Mouse (Mus musculus) hematopoietic stem cell, adult 5-6 weeks (primary cell): ENCODE measurements around the gene B3gnt7. TPM values are rescaled to one million over a fixed set of nuclear protein-coding genes. Genes with fewer than 3 reads are reported as not detected.
"Not testable (repeated sequence)": the region's sequence is repeated elsewhere in the genome, so short reads cannot be mapped to it uniquely, and the experiment has no call there.

Experiments
- ATAC-seq, 2 experiments: fragments of 125-278 bp in 1 of 2; replicated peaks in 1 of 2; 2 replicates each; pipeline ENCODE4 v1.8.0; 2016 to 2017; ENCODE audit warnings: inconsistent platforms in 2 of 2, mild to moderate bottlenecking in 2 of 2, moderate number of reproducible peaks in 2 of 2, low read depth in 1 of 2, moderate TSS enrichment in 1 of 2; ENCODE audit not compliant: low FRiP score in 2 of 2, poor library complexity in 2 of 2, severe bottlenecking in 2 of 2, insufficient read depth in 1 of 2, low TSS enrichment in 1 of 2
- total RNA-seq: library from RNA; stranded (forward); fragments of 172-1452, 232-1000 nt; gene quantifications from 2 replicates; pipeline ENCODE4 v1.2.3, GENCODE M21; 2017

The B3gnt7 gene
- total RNA-seq, 1 experiment from 2014 or later: 1.3 TPM

DNA sequence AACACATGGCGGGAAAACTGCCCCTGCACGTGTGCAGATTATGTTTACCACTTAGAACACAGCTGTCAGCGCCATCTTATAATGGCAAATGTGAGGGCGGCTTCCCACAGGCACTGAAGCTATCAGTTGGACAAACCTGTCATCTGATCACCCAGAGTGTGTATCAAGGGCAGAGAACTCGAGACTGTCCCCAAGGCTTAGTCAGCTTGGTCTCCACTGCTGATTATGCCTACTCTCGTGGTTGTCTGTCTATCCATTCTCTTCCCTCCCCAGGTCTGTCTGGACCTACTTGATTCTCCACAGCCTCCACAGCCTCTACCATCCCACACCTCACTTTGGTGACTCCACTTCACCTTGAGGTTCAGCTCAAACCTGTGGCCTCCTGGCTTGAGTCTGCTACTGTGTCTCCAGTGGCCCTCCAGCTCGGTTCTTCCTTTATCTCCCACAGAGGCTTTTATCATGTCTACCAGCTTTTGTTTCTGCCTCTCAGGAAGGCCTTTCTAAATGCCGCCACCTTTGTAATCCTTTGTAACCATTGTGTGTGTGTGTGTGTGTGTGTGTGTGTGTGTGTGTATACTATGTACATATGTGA lies 18.3 kb downstream of the B3gnt7 start:
- ATAC-seq: no peak

DNA sequence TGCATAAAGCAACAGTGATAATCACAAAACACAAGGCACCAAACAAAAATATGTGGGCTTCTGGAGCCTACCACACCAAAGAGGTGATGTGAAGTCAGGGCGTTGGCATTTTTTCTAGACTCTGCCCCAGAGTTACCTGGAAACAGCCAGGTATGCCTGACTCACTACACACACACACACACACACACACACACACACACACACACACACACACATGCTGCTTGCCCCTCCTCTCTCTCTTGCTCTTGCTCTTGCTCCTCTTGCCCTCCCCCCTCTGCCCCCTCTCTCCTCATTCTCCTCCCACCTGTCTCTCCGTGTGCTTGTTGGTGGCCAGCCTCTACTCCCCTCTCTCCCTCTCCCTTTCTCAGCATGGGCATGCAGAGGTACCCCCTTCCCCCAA lies 33.7 kb downstream of the B3gnt7 start:
- no peak for ATAC-seq

- peak; percentile 65 to 80 for ATAC-seq
These were observed 36.7 kb downstream of the B3gnt7 start for GRCm38 (mm10) chr1:86339156-86339812.

DNA sequence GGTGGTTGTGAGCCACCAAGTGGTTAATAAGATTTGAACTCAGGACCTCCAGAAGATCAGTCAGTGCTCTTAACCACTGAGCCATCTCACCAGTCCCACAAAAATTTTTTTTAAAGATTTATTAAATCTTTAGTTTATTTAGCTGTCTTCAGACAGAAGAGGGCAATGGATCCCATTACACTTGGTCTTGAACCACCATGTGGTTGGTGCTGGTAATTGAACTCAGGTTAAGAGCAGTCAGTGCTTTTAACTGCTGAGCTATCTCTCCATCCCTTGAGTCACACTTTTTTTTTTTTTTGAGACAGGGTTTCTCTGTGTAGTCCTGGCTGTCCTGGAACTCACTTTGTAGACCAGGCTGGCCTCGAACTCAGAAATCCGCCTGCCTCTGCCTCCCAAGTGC lies 38.5 kb downstream of the B3gnt7 start:
- ATAC-seq: not testable (repeated sequence)

- no peak for ATAC-seq
These were observed 39.7 kb downstream of the B3gnt7 start for GRCm38 (mm10) chr1:86342371-86342770.

DNA sequence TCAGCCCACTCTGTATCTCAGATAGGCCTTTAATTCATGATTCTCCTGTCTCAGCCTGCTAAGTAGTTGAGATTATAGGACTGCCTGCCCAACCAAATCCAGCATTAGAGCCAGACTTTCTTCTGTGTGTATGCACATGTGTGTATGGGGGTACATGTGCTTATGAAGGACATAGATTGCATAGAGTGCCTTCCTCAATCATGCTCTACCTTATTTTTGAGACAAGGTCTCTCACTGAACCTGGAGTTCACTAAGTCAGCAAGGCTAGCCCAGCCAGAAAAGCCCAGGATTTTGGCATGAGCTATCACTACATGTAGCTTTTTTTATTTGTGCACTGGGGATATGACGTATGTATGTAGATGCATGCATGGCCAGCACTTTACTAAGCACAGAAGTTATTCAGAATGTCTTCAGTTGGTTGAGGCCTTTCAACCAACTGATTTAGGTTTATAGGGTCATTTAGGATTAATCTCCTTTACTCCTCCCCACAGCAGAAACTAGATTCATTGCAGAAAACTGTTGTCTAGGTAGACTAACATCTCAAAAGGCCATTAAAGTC lies 40.5 kb downstream of the B3gnt7 start:
- no peak for ATAC-seq

- ATAC-seq: peak in 1 of 2 experiments; percentile 54; a peak in 1 of 4 replicates
These were observed 41.6 kb downstream of the B3gnt7 start for GRCm38 (mm10) chr1:86343969-86344861.

DNA sequence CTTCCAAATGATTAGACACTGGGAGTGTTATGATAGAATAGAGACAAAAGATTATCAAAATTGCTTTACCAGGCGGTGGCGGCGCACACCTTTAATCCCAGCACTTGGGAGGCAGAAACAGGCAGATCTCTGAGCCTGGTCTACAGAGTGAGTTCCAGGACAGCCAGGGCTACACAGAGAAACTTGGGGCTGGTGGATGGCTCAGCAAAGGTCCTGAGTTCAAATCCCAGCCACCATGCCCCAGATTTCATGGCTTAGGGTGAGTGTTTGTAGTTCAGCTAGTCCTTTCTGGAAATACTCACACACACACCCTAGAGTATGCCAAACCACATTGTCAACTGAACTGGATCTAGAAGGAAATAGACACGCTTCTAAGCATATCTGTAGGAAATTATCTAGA lies 42.4 kb downstream of the B3gnt7 start:
- ATAC-seq: no peak

GRCm38 (mm10) chr1:86345956-86346355 lies 43.3 kb downstream of the B3gnt7 start:
- ATAC-seq: no peak

- ATAC-seq: no peak
These were observed 44.5 kb downstream of the B3gnt7 start for GRCm38 (mm10) chr1:86346851-86347715.

DNA sequence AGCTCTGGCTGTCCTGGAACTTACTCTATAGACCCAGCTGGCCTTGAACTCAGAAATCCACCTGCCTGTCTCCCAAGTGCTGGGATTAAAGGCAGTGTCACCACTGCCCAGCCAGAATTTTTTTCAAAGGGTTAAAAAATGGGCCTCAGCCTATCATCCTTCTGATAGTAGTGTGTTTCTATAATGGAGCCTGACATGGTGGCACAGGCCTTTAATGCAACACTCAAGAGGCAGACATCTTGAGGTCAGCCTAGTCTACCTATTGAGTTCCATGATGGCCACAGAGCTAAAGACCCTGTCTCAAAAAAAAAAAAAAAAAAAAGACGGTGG lies 45.0 kb downstream of the B3gnt7 start:
- ATAC-seq: no peak

DNA sequence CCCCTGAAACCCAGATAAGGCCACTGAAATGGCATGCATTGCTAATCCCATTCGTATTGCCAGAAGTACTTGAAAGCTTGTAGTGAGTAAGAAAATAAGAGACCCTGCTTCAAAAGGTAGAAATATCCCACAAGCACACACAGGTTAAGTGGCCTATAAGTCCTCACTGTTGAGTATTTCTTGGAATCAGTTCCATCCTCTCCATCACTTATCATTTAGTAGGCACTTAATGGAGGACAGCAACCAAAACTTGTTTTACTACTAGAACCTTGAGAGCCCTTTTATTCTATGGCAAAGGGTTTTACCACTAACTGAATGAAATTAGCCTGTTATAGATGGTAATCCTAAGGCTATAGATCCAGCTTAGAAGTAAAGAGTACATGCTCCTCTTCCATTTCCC lies 45.5 kb downstream of the B3gnt7 start:
- no peak for ATAC-seq

- no peak for ATAC-seq
These were observed 46.2 kb downstream of the B3gnt7 start for GRCm38 (mm10) chr1:86348801-86349200.

GRCm38 (mm10) chr1:86349201-86349600 lies 46.6 kb downstream of the B3gnt7 start:
- ATAC-seq: no peak

DNA sequence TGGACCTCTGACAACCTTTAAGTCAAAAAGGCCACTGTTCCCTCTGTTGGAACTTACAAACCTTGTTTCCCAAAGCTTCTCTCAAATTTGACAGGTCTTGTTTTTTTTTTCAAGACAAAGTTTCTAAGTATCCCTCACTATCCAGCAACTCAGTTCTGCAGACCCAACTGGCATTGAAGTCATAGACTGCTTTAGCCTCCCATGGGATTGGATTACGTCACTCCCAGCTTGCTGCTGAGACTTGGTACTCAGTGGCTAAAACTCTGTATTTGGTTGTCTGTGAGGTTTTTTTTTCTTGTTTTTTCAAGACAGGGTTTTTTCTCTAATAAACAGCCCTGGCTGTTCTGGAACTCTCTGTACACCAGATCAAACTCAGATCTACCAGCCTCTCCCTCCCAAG lies 47.1 kb downstream of the B3gnt7 start:
- no peak for ATAC-seq

GRCm38 (mm10) chr1:86350576-86350975 lies 47.9 kb downstream of the B3gnt7 start:
- ATAC-seq: no peak

DNA sequence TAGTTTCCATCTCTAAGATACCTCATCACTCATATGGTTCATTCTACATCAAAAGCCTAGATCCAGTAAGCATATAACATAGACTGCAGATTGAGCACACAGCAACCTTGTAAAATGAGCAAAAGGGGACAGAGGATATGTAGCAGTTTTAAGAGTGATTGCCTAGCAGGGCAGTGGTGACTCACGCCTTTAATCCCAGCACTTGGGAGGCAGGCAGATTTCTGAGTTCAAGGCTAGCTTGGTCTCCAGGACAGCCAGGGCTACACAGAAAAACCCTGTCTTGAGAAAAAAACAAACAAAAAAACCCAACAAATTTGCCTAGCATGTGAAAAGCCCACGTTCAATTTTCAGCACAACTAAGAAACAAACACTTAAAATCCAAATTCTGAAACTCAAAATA lies 51.6 kb downstream of the B3gnt7 start:
- ATAC-seq: no peak
